Mouse (Mus musculus): ENCODE data around the gene Abca7. TPM values are rescaled to one million over a fixed set of nuclear protein-coding genes. Genes with fewer than 3 reads are reported as not detected.

Abca7 gene
- polyA plus RNA-seq, 1 experiment from 2014 or later: 1.3 TPM

- H3K36me3 ChIP-seq (ENCODE audit: control insufficient read depth, insufficient read depth, low read length): peaks cover 4% of the 10 kb centered on the region; the same call in 1 of the 2 replicates
- no peak overlapping the region for H3K9ac ChIP-seq (ENCODE audit: low read length)
- no peak for ATAC-seq (ENCODE audit: insufficient number of reproducible peaks, low FRiP score, low TSS enrichment, low read depth)
- peaks cover 35% of the 10 kb centered on the region for H3K27me3 ChIP-seq (ENCODE audit: control insufficient read depth, insufficient read depth, low read length)
- no peak overlapping the region for H3K4me3 ChIP-seq (ENCODE audit: low read depth, low read length)
- 77% methylated on average over 14 of the region's 14 CpGs for WGBS
- H3K9me3 ChIP-seq (ENCODE audit: control insufficient read depth, low read length): no peaks in the 10 kb centered on the region
- H3K4me1 ChIP-seq (ENCODE audit: control insufficient read depth, insufficient read depth, low read length): peaks cover 10% of the 10 kb centered on the region
- H3K4me2 ChIP-seq (ENCODE audit: low read depth, severe bottlenecking): no peak overlapping the region
- no peak overlapping the region for H3K27ac ChIP-seq (replicated peaks; ENCODE audit: low read depth, low read length)
- DNase-seq (ENCODE audit: low spot score): no peak
Observed at GRCm38 (mm10) chr10:80017771-80018170, 21.5 kb downstream of the Abca7 start.

DNA sequence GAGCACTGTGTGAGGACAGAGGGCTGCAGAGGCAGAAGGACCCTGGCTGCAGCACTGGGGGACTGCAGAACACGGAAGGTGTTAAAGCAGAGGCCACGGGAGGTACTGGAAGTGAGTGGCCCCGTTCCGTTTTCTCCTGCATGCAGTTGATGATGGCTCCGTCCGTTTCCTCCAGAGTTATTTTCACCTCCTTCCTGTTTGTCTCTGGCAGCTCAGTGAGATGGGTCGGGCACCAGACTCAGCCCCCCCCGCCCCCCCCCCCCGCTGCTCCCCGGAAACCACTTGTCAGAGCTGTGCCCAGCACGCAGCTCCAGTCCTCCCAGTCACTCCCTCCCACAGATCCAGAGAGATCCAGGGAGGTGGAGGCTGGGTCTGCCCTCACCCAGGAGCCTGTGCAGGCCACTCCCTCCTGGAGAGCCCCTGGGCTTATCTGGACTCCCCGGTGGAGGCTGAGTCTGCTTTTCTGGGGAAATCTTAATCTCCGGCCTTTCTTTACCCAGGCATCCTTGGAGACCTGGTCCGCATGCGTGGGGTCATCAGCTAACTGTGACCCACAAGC, 22.5 kb downstream of the Abca7 start:
- Histone ChIP-seq H3K36me3 (ENCODE audit: control insufficient read depth, insufficient read depth, low read length) (peaks cover 4% of the 10 kb centered on the region; the same call in 1 of the 2 replicates), H3K27me3 (ENCODE audit: control insufficient read depth, insufficient read depth, low read length) (peaks cover 24% of the 10 kb centered on the region), H3K9ac (ENCODE audit: low read length) (0 out of 2 replicates have a peak overlapping the region, but pooled peaks have one; percentile 12), H3K27ac (replicated peaks; ENCODE audit: low read depth, low read length) (no peak overlapping the region), H3K4me2 (ENCODE audit: low read depth, severe bottlenecking) (peak overlapping the region; percentile 60; the same call in 1 of the 2 replicates), H3K4me1 (ENCODE audit: control insufficient read depth, insufficient read depth, low read length) (peaks cover 10% of the 10 kb centered on the region), H3K4me3 (ENCODE audit: low read depth, low read length) (no peak overlapping the region), H3K9me3 (ENCODE audit: control insufficient read depth, low read length) (no peaks in the 10 kb centered on the region)
- 5% methylated on average over 14 of the region's 15 CpGs for WGBS
- ATAC-seq (ENCODE audit: insufficient number of reproducible peaks, low FRiP score, low TSS enrichment, low read depth): peak; percentile 36; the same call in 1 of the 2 replicates
- peak; percentile 42 for DNase-seq (ENCODE audit: low spot score)

GRCm38 (mm10) chr10:80019471-80020131, 23.3 kb downstream of the Abca7 start:
- Histone ChIP-seq H3K4me2 (ENCODE audit: low read depth, severe bottlenecking) (peak overlapping the region; percentile 60), H3K9me3 (ENCODE audit: control insufficient read depth, low read length) (no peaks in the 10 kb centered on the region), H3K4me3 (ENCODE audit: low read depth, low read length) (peak overlapping the region; percentile 32), H3K27ac (replicated peaks; ENCODE audit: low read depth, low read length) (0 out of 2 replicates have a peak overlapping the region, but pooled peaks have one; percentile 45), H3K4me1 (ENCODE audit: control insufficient read depth, insufficient read depth, low read length) (peaks cover 10% of the 10 kb centered on the region), H3K9ac (ENCODE audit: low read length) (peak overlapping the region; percentile 76), H3K27me3 (ENCODE audit: control insufficient read depth, insufficient read depth, low read length) (peaks cover 16% of the 10 kb centered on the region), H3K36me3 (ENCODE audit: control insufficient read depth, insufficient read depth, low read length) (peaks cover 4% of the 10 kb centered on the region; the same call in 1 of the 2 replicates)
- DNase-seq (ENCODE audit: low spot score) (peak; percentile 75), ATAC-seq (ENCODE audit: insufficient number of reproducible peaks, low FRiP score, low TSS enrichment, low read depth) (peak; percentile 58)
- WGBS: 2% methylated on average over 20 of the region's 20 CpGs

GRCm38 (mm10) chr10:80020191-80020590, 23.9 kb downstream of the Abca7 start:
- no peak for ATAC-seq (ENCODE audit: insufficient number of reproducible peaks, low FRiP score, low TSS enrichment, low read depth)
- peaks cover 4% of the 10 kb centered on the region; the same call in 1 of the 2 replicates for H3K36me3 ChIP-seq (ENCODE audit: control insufficient read depth, insufficient read depth, low read length)
- peak overlapping the region; percentile 60 for H3K4me2 ChIP-seq (ENCODE audit: low read depth, severe bottlenecking)
- no peak overlapping the region for H3K27ac ChIP-seq (replicated peaks; ENCODE audit: low read depth, low read length)
- peak overlapping the region; percentile 32 for H3K4me3 ChIP-seq (ENCODE audit: low read depth, low read length)
- DNase-seq (ENCODE audit: low spot score): no peak
- H3K9ac ChIP-seq (ENCODE audit: low read length): peak overlapping the region; percentile 76
- peaks cover 10% of the 10 kb centered on the region for H3K27me3 ChIP-seq (ENCODE audit: control insufficient read depth, insufficient read depth, low read length)
- 23% methylated on average over 11 of the region's 11 CpGs for whole genome bisulfite sequencing
- no peaks in the 10 kb centered on the region for H3K9me3 ChIP-seq (ENCODE audit: control insufficient read depth, low read length)
- H3K4me1 ChIP-seq (ENCODE audit: control insufficient read depth, insufficient read depth, low read length): peaks cover 10% of the 10 kb centered on the region

GRCm38 (mm10) chr10:80020603-80021319, 24.5 kb downstream of the Abca7 start:
- 84% methylated on average over 18 of the region's 18 CpGs for whole genome bisulfite sequencing
- Histone ChIP-seq H3K27ac (replicated peaks; ENCODE audit: low read depth, low read length) (no peak overlapping the region), H3K9me3 (ENCODE audit: control insufficient read depth, low read length) (no peaks in the 10 kb centered on the region), H3K9ac (ENCODE audit: low read length) (no peak overlapping the region), H3K27me3 (ENCODE audit: control insufficient read depth, insufficient read depth, low read length) (peaks cover 7% of the 10 kb centered on the region; the same call in 1 of the 2 replicates), H3K36me3 (ENCODE audit: control insufficient read depth, insufficient read depth, low read length) (peaks cover 4% of the 10 kb centered on the region; the same call in 1 of the 2 replicates), H3K4me3 (ENCODE audit: low read depth, low read length) (no peak overlapping the region), H3K4me2 (ENCODE audit: low read depth, severe bottlenecking) (peak overlapping the region; percentile 60; the same call in 1 of the 2 replicates), H3K4me1 (ENCODE audit: control insufficient read depth, insufficient read depth, low read length) (peaks cover 10% of the 10 kb centered on the region)
- DNase-seq (ENCODE audit: low spot score) (no peak), ATAC-seq (ENCODE audit: insufficient number of reproducible peaks, low FRiP score, low TSS enrichment, low read depth) (no peak)

DNA sequence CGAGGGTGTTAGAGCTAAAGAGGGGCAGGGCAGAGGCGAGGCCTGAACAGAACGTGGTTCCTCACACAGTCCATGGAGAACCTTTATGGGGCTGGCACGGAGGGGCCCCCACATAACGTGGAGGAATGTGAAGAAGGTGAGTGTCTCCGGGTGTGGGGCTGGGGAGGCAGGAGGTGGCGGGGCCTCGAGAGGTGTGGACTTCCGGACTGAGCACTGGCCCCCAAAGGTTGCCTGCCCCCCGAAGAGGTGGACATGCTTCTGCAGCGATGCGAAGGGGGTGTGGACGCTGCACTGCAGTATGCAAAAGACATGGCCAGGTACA, 25.0 kb downstream of the Abca7 start:
- H3K27ac ChIP-seq (replicated peaks; ENCODE audit: low read depth, low read length): no peak overlapping the region
- ATAC-seq (ENCODE audit: insufficient number of reproducible peaks, low FRiP score, low TSS enrichment, low read depth) (no peak), DNase-seq (ENCODE audit: low spot score) (no peak)
- no peak overlapping the region for H3K4me3 ChIP-seq (ENCODE audit: low read depth, low read length)
- H3K4me2 ChIP-seq (ENCODE audit: low read depth, severe bottlenecking): no peak overlapping the region
- H3K36me3 ChIP-seq (ENCODE audit: control insufficient read depth, insufficient read depth, low read length): peaks cover 4% of the 10 kb centered on the region; the same call in 1 of the 2 replicates
- H3K9me3 ChIP-seq (ENCODE audit: control insufficient read depth, low read length): no peaks in the 10 kb centered on the region
- peaks cover 10% of the 10 kb centered on the region for H3K4me1 ChIP-seq (ENCODE audit: control insufficient read depth, insufficient read depth, low read length)
- peaks cover 1% of the 10 kb centered on the region; the same call in 1 of the 2 replicates for H3K27me3 ChIP-seq (ENCODE audit: control insufficient read depth, insufficient read depth, low read length)
- WGBS: 88% methylated on average over 13 of the region's 13 CpGs
- no peak overlapping the region for H3K9ac ChIP-seq (ENCODE audit: low read length)

DNA sequence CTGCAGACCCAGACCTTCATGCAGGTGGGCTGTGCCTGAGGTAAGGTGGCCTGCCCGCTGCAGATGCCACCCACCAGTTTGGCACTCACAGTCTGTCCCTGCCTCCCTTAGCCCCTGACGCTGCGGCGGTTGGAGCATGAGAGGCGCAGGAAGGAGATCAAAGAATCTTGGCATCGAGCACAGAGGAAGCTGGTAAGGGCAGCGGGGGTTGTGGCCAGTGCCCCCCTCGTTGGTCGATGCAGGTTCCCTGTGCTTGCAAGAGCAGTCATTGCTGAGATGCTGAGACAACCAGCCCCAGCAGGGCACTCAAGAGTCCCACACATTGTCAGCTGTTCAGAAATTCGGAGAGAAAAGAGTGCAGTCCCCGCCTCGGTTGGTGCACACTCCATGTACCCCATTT, 25.9 kb downstream of the Abca7 start:
- H3K27me3 ChIP-seq (ENCODE audit: control insufficient read depth, insufficient read depth, low read length): no peaks in the 10 kb centered on the region
- no peak overlapping the region for H3K9ac ChIP-seq (ENCODE audit: low read length)
- peaks cover 4% of the 10 kb centered on the region; the same call in 1 of the 2 replicates for H3K36me3 ChIP-seq (ENCODE audit: control insufficient read depth, insufficient read depth, low read length)
- H3K4me3 ChIP-seq (ENCODE audit: low read depth, low read length): no peak overlapping the region
- no peak for ATAC-seq (ENCODE audit: insufficient number of reproducible peaks, low FRiP score, low TSS enrichment, low read depth)
- H3K4me2 ChIP-seq (ENCODE audit: low read depth, severe bottlenecking): no peak overlapping the region
- peaks cover 10% of the 10 kb centered on the region for H3K4me1 ChIP-seq (ENCODE audit: control insufficient read depth, insufficient read depth, low read length)
- DNase-seq (ENCODE audit: low spot score): no peak
- H3K27ac ChIP-seq (replicated peaks; ENCODE audit: low read depth, low read length): no peak overlapping the region
- H3K9me3 ChIP-seq (ENCODE audit: control insufficient read depth, low read length): no peaks in the 10 kb centered on the region
- 93% methylated on average over 12 of the region's 12 CpGs for WGBS

GRCm38 (mm10) chr10:80022806-80023205, 26.5 kb downstream of the Abca7 start:
- Histone ChIP-seq H3K4me2 (ENCODE audit: low read depth, severe bottlenecking) (no peak overlapping the region), H3K36me3 (ENCODE audit: control insufficient read depth, insufficient read depth, low read length) (peaks cover 4% of the 10 kb centered on the region; the same call in 1 of the 2 replicates), H3K9ac (ENCODE audit: low read length) (no peak overlapping the region), H3K27ac (replicated peaks; ENCODE audit: low read depth, low read length) (no peak overlapping the region), H3K9me3 (ENCODE audit: control insufficient read depth, low read length) (no peaks in the 10 kb centered on the region), H3K4me1 (ENCODE audit: control insufficient read depth, insufficient read depth, low read length) (peaks cover 10% of the 10 kb centered on the region), H3K27me3 (ENCODE audit: control insufficient read depth, insufficient read depth, low read length) (no peaks in the 10 kb centered on the region), H3K4me3 (ENCODE audit: low read depth, low read length) (no peak overlapping the region)
- no peak for ATAC-seq (ENCODE audit: insufficient number of reproducible peaks, low FRiP score, low TSS enrichment, low read depth)
- no peak for DNase-seq (ENCODE audit: low spot score)
- 94% methylated on average over 8 of the region's 8 CpGs for WGBS
